Mouse (Mus musculus) monocyte, adult 5-6 weeks (primary cell): ENCODE data around the gene Igll1. TPM values are rescaled to one million over a fixed set of nuclear protein-coding genes. Genes with fewer than 3 reads are reported as not detected.

Source experiments
- ATAC-seq: fragments of 153-309, 156-312 bp; replicated peaks from 2 replicates; pipeline ENCODE4 v1.8.0; 2017; ENCODE audit warnings: mild to moderate bottlenecking; ENCODE audit not compliant: low TSS enrichment, insufficient number of reproducible peaks, severe bottlenecking, poor library complexity, low FRiP score
- total RNA-seq: library from RNA; stranded (forward); fragments of 200-1000, 200-491, 200-594 nt; gene quantifications from 3 replicates; pipeline ENCODE4 v1.2.3, GENCODE M21; 2017

Gene Igll1
- not detected in 3 replicates for total RNA-seq

DNA sequence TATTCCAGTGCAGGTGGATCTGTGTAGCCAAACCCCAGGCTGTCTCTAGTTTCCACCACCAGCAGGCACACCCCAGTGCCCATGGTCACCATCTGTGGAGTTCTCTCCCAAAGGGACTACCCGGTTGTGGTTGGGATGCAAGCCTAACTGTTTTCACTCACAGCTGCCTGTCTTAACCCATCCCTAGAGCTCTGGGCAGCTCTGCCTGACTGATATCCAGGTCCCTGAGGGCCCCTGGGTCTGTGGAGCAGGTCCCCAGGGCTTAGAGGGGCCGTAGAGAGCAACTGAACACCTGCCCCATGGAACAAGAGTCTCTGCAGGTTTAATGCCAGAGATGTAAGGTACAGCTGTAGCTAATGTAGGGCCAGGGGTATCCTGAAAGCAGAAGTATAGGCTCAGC lies at the start of gene Igll1:
TSS of gene Igll1 (minus strand) at position 8 of the 400 bp plus-strand sequence.
- no peak for ATAC-seq

DNA sequence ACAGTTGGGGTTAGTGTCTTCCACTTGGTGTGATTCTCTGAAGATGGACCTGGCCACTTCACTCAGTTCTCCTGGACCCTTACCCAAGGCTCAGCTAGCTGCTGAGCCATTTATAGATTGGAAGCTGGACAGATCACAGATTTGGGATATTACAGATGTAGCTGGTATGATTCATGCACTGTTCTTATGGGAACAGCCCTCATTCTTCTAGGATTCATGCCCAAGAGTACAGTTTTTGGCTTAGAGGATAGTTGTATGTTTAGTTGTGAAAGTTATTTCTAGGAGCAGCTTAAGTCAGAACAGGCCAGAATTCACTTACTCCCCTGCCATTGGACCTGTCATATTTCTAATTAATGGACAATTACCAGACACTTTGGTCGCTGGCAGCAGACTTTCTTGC lies 49.7 kb upstream of the Igll1 start:
- no peak for ATAC-seq

DNA sequence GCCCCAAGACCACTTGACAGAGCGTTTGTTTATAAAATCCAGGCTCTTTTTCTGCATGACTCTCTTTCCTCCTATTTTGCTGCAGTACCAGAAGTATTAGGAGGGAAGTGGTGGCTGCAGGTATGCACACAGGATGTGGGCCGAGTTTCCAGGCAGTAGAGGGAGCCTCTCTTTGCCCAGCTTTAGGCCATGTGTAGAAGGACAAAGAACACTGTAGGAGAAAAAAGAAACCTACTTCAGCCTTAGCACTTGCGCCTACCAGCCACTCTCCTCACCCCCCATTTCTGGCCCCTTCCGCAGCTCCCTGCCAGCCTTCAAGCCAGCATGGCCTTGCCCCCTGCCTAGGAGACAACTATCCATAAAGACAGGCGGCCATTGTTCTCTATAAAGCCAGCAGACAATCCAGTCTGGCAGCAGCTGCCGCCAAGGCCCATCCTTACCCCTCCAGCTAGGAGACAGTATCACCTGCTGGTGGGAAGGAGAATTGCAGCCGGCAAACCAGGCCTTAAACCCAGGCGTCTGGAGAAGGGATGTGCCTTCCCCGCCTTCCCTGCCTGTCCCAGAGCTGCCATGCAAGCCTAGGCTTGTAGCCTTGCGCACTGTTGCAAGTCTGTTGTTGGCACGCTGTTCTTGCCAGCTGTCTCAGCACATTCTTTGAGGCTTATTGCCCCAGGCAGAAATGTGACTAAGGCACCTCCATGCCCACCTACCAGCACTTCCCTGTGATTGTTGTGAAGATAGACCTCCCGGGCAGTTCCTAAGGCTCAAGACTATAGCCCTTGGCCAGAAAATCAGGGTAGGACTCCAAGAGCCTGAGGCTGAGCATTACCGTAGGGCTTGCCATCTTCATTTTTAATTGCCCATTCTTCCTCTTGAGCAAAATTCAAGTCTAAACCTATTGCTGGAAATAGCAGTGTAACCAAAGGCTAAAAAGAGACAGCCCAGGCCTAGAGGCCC lies 48.1 kb upstream of the Igll1 start:
- peak; percentile 78 for ATAC-seq

DNA sequence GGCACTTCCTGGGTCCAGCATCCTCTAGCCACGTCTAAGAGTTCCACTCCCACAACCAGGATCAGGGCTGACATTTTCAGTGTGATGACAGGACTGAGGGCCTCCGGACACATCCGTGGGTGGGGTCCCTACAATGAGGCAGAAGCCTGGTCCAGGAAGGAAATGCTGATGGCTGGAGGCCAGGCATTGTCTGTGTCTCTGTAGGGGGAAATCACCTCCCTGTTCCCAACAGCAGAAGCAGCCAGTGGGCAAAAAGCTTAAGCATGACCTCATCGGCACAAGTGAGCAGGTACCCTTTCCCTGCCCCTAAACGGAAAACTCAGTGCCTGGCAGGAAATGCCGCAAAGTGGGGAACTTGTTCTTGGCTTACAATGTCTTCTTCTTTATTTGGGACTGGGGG lies 44.0 kb upstream of the Igll1 start:
- ATAC-seq, result no peak

DNA sequence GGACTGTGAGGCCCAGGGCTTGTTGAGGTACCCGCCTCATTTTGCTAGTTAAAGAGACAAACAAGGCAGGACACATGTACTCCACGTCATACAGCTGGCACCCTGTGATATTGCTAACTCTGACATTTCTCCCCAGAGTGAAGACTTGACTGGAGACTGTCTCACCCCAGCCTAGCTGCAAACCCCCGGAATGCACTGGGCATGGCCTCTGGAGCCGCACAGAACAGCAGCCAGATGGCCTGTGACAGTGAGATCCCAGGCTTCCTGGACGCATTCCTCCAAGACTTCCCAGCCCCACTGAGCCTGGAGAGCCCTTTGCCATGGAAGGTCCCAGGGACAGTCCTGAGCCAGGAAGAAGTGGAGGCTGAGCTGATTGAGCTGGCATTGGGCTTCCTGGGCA lies 39.4 kb upstream of the Igll1 start:
- ATAC-seq, result no peak

DNA sequence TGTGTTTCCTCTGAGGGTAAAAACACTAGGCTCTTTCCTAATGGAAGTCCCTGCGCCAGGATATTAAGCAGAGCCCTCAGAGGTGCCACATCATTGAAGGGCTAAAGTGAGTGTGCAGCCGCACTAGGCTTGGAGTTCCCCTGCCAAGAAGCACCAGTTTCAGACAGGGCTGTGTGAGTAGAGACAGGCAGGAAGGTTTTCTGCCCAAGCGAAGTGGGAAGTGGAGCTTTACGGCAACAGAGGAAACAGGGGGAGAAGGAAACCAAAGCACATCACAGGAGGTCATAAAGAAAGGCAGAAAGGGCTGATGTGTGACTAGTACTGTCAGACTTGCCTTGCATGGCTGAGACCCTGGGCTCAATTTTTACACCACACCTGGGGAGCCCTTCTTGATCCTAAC lies 38.5 kb upstream of the Igll1 start:
- no peak for ATAC-seq

DNA sequence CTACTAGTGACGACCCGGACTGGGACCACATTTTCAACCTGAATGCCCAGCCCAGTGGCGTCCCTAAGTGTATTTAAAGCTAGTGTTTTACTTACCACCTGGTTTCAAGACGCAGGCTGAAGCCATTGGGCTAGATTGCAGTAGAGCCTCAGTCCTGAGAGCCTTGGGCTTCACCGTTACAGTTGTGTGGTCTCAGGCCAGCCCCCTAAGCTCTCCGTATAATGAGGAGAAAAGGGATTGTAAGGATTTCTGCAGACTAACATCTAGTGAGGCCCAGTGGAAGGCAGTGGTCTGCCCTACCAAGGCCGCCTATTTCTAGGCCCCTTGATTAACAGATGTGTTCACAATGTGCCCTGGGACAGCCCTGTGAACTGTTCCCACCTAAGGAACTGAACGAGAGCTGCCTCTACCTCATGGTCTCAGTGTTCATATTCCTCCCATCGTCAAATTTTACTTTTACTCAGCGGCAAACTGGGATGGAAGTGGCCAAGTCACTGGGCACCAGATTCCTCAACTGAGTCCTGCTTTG lies 33.3 kb upstream of the Igll1 start:
- no peak for ATAC-seq

DNA sequence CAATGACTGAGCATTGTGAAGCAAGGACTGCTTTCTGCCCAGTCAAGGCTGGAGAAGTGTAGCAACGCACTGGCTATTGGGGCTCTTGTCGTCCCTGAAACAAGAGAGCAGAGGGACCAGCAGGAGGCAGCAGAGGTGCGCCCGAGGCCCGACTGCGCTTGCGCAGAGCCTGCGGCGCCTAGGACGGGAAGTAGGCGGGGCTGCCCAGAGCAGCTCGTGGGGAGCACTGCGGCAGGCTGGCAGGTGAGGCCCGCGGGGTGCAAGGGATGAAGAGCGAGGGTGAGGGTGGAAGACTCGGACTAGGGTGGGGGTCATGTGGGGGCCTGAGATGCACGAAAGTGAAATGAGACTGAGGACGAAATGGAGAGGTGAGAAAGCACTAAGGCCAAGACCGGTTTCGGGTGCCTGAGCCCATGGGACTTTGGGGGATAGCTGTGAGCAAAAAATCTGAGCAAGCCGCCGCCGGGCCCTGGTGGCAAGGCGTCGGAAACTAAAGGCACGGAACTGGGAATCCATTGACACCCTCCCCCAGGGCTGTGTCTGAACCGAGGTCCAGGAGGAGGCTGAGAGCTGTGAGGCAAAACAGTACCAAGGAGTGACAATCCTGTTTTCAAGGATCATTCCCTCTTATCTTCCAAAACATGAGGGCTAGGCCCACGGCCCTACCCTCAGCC lies 32.7 kb upstream of the Igll1 start, which contains the start of gene Ppm1f:
TSS of gene Ppm1f (plus strand) at position 88 of the 674 bp plus-strand sequence.
- peak; percentile 94 for ATAC-seq

DNA sequence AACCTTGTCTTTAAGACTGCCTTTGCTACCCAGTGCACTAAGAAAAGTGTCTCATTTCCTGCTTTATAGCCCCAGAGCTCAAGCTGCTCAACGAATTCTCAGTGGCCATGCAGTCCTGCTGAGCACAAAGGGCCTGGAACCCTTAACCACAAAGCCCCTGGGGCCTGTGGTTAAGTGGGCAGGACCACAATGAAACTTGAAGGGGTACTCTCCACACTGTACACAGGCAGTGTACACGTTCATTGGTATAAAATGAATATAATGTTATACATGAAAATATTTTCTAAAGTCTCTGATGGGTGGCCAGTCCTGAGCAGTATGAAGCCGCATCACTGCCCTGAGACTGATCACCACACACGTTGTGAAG lies 32.2 kb upstream of the Igll1 start:
- ATAC-seq, result no peak

DNA sequence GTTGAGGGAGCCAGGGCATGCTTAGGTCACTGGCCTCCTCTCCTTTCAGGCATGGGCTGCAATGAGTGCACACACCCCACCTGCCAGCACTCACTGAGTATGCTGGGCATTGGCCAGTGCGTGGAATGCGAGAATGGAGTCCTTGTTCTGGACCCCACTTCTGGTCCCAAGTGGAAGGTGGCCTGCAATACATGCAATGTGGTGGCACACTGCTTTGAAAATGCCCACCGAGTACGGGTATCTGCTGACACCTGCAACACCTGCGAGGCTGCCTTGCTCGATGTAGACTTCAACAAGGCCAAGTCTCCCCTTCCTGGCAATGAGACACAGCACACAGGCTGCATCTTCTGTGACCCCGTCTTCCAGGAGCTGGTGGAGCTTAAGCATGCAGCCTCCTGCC lies 28.6 kb upstream of the Igll1 start:
- ATAC-seq, result no peak

DNA sequence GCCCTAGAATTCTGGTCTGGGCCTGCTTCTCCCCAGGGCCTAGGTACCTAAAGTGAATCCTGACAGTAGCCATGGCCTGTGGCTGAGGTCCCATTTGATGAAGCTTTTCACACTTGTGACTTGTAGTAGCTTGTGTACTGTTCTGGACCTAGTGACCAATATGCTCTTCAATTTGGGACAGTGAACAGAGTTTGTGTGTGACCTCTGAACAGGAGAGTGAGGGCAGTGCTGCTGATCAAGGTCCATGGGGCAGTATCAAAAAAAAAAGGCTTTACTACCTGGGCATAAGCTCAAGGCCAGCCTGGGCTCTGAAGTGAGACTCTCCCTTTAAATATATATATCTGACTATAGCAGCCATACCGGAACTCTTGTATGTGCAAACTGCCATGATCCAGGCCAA lies 24.6 kb upstream of the Igll1 start:
- ATAC-seq, result no peak

DNA sequence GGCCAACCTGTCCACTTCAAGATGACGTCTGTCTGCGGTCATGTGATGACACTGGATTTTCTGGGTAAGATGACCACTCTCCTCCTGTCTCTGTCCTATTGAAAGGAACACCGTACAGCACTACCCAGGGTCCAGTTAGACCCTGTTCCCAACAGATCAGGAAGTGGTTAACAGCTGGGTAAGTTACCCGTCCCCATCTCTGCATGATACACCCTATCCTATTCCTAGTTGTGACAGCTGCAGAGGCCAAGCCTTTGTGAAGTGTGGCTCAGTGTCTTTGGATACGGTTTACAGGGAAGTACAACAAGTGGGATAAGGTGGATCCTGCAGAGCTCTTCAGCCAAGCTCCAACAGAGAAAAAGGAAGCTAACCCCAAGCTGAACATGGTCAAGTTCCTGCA lies 15.2 kb upstream of the Igll1 start:
- no peak for ATAC-seq

DNA sequence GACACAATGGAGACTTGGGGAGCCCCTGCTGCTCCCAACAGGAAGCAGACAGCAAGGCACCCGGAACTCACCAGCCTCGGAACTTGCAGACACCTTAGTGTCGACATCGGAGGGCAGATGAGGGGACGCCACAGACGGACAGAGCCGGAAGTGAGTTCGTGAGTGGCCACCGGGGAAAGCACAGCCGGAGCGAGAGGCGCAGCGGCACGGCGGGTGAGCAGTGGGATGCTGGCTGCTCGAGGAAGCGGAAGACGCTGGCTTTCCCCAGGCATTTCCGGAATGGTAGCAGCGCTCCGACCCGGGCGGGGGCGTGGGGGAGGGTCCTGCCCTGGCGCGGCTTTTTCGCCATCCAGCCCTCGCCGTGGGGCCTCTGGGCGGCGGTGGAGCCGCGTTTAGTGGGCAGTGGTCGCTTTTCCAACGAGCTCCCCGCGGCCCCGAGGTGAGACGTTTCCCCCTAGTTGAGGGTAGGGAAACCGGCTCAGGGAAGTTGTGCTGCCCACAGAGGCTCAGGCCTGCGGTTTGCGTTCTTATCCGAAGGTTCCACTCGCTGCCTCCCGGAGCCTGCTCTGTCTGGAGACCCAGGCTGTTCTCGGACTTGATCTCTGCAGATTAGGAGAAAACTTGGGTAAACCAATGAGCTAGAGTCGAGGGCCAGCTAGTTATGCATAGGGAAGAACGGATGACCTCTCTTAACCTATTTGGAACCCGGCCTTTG lies 7.0 kb upstream of the Igll1 start, which contains the start of the genes Top3b and Vpreb1:
TSS of gene Top3b (plus strand) at position 120 of the 715 bp plus-strand sequence.
TSS of gene Vpreb1 (minus strand) at position 227 of the 715 bp plus-strand sequence.
- ATAC-seq, result peak; percentile 98

DNA sequence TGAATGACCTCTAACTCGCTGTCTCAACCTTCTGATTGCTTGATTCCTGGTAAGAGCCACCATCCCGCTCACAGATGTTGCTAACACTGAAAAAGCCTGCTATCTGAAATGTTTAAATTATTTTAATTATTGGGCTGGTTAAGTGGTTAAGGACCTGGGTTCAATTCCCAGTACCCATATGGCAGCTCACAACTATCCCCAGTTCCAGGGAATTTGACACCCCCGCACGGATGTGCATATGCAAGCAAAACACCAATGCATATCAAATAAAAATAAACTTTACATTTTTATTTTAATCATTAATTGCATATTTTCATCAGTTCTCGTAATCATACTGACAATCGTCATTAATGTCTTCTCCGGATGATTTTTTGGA lies 6.4 kb upstream of the Igll1 start:
- ATAC-seq, result no peak

DNA sequence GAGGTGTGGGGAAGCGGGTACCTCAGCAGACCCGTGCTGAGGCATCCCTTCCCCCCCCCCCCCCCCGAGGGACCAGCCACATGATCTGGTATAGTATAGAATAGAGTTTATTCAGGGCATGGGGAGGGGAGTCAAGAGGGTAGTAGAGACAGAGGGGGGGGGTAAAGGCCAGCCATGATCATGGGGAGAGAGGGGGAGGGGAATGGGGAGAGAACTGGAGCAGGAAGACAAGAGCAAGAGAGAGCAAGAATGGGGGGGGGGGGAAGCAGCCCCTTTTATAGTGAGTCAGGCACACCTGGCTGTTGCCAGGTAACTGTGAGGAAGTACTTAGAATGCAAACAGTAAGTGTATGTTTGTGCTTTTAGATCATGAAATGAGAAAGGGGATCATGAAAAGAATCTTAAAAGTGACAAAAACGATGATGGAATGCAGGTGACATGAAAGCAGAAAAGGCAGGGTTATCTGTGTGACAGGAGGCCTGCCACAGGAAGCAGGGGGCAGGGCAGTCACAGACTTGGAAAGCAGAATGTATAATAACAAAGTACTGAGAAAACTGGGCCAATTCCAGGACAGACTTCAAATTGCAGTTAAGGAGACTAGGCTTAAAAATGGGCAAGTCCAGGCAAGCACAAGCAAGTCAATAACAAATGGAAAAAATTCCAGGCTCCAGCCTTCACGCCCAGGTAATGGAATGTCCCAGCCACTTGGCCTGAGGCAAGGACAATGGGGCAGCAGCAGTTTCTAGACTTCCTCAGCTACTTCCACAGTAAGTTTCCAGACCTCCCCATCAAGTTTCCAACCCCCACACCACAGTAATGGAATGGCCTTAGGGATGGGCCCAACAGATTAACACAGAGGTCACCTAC lies 2.1 kb upstream of the Igll1 start:
- no peak for ATAC-seq

DNA sequence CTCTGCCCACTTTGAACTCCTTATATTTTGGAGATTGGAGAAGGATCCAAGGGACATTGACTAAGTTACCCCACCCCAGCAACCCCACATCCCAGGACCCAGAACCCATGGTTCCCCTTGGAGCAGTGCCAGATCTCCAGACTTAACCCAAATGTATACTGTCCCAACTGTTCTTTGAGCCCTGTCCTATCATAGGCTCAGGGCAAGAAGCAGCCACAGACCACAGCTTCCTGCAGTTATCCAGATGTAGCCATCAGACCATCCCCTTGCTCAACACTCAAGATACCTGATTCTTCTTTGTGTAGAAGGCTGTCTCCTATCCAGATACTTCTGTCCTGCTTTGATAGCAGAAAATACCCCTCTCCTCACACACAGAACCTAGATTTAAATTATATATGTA lies 1.4 kb upstream of the Igll1 start:
- no peak for ATAC-seq

DNA sequence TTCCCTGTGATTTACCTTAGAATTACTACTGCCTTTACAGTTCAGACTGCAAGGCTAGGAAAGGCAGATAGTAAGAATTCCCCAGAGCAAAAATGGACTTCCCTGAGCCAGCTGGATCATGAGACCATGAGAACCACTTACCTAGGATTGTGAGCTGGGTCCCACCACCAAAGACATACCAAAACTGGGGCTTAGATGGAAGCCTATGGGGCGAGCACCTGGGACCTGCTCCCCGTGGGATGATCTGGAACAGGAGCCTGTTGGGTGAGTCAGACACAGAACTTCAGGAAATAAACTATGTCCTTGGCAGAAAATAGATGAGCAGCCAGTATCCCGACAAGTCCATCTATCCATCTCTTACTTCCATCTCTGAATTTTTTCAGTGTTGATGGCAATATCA lies 1.5 kb downstream of the Igll1 start:
- no peak for ATAC-seq
